Mouse (Mus musculus): ENCODE results near the gene H2-Q2.
"Not testable (repeated sequence)": the region's sequence is repeated elsewhere in the genome, so short reads cannot be mapped to it uniquely, and the experiment has no call there.

Gene H2-Q2

DNA sequence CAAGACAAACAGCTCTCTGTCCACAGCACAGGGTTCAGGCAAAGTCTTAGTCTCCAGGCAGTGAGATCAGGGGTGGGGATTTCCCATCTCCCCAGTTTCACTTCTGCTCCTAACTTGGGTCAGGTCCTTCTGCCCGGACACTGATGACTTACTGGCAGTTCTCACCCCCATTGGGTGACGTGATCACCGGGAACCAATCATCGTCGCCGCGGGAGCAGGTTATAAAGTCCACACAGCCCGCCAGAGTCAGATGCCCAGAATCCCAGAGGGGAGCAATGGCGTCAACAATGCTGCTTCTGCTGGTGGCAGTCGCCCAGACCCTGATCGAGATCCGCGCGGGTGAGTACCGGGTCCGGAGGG lies 37.3 kb downstream of the H2-Q2 start, which contains the start of gene H2-Q4:
Gene H2-Q4, plus strand, starts transcription at position 249 of the 360 bp plus-strand sequence.
- peak; percentile 83 for DNase-seq (ENCODE audit: low spot score)

DNA sequence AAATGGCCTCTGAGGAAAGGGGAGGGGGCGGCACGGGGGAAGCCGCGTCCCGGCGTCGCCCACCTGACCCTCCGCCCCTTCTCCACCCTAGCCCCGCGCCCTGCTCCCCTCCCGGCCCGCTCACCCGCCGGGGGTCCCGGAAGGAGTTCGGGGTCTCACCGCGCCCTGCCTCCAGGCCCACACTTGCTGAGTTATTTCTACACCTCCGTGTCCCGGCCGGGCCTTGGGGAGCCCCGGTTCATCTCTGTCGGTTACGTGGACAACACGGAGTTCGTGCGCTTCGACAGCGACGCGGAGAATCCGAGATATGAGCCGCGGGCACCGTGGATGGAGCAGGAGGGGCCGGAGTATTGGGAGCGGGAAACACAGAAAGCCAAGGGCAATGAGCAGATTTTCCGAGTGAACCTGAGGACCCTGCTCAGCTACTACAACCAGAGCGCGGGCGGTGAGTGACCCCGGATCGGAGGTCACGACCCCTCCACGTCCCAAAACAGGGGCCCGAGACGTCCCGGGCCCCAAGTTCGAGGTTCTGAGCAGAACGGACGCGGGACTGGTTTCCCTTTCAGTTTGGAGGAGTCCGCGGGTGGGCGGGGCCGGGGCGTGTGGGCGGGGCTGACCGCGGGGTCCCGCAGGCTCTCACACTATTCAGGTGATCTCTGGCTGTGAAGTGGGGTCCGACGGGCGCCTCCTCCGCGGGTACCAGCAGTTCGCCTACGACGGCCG lies 37.8 kb downstream of the H2-Q2 start:
- peak; percentile 60 for DNase-seq (ENCODE audit: low spot score)

- not testable (repeated sequence) for DNase-seq (ENCODE audit: low spot score)
Measured at GRCm38 (mm10) chr17:35389796-35390195, 47.8 kb downstream of the H2-Q2 start.

DNA sequence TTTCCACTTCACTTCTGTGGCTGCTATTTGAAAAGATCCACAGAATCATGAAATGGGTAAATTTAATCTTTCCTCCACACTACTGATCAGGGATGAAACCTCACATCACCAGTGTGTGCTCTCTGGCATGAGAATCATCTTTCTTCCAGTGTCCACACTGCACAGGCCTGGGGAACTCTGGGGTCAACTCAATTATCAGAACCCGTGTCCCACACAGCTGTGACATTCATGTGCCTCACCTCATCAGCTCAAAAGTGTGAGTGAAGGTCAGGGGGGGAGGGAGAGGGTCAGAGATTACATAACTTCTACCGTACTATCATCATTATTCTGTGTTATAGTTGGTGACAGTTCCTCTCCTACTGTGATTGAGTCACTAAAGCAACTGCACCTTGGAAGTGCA lies 50.6 kb downstream of the H2-Q2 start:
- not testable (repeated sequence) for DNase-seq (ENCODE audit: low spot score)

DNA sequence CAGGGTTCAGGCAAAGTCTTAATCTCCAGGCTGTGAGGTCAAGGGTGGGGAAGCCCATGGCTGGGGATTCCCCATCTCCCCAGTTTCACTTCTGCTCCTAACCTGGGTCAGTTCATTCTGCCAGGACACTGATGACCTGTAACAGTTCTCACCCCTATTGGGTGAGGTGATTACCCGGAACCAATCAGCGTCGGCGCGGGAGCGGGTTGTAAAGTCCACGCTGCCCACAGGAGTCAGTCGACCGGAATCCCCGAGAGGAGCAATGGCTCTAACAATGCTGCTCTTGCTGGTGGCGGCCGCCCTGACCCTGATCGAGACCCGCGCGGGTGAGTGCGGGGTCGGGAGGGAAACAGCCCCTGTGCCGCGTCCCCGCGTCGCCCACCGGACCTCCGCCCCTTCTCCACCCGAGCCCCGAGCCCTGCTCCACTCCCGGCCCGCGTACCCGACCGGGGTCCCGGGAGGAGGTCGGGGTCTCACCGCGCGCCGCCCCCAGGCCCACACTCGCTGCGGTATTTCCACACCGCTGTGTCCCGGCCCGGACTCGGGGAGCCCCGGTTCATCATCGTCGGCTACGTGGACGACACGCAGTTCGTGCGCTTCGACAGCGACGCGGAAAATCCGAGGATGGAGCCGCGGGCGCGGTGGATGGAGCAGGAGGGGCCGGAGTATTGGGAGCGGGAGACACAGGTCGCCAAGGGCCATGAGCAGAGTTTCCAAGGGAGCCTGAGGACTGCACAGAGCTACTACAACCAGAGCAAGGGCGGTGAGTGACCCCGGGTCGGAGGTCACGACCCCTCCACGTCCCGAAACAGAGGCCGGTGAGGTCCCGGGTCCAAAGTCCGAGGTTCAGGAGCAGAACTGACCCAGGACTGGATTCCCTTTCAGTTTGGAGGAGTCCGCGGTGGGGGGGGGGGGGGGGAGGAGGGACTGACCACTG lies 52.1 kb downstream of the H2-Q2 start:
- DNase-seq (ENCODE audit: low spot score): not testable (repeated sequence)
